Mouse (Mus musculus): Measurements from ENCODE around the gene Ash1l.

The Ash1l gene

DNA sequence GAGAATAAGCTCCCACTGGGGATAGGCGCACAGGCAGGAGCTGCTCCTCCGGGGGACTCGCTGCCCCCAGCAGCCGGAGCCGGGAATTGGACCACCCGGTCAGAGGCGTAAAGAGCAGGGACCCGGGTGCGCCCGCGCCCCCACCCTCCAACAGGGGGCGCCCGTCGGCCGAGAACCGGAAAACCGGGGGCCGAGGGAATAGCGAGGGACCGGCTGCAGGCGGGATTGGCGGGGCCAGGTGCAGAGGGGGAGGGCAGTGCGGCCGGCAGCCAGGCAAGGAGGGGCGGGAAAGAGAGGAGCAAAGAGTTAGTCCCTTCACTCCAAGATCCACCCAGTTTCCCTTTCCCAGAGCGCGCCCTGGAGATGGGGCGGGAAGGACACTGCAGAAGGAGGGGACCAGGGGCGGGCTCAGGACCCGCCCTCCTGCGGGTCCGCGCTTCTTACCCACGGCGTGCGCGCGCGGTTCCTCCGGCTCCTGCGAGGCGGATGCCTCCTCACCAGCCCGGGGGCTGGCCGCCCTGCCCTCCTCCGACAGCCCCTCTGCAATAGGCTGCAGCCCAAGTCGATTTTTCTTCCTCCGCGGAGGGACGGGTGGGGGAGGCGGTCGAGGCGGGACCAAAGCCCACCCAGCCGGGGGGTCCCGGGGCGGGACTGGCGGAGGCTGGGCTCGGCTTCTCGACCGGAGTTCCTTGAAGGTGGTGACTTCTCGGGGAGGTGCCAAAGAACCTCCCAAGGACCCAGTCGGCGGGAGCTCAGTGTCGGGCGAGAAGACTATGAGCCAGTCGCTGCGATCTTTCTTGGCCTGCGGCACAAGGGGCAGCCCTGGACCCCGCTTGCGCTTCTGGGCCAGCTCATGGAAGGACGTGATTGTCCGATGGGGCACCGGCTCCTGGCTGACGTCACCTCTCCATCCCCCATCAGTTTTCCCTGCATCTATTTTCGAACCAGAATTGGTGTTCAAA is 140.6 kb downstream of the Ash1l start:
- DNase-seq (ENCODE audit: extremely low read depth, low read depth, low spot score) = no peak

DNA sequence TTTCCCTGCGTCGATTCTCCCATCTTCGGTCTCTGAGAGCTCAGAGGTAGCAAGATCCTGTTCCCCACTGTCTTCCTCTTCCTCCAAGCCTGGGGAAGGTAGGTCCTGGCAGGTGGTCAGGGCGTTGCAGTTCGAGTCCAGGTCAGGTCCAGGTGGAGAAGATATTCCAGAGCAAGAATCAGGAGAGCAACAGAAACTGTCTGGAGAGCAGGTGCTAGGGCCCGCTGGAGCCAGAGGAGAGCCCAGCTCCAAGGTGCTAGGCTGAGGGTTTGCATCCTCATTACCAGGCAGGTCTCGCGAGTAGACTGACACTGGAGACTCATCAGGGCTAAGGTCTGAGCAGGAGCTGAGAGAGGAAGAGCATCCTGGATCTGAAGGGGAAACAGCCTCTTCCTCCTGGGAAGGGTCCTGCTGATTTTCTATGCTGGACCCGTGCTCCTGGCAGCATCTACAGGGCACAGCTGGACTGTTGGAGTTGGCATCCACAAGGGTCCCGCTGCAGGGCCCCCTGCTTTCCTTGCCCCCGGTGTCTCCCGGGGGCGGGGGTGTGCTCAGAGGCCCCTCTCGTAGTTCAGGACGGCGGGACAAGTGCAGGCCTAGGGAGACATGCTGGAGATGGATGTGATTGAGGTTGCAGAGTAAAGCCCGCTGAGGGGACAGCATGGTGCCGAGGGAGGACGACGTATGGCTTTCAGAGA is 141.5 kb downstream of the Ash1l start:
- DNase-seq (ENCODE audit: extremely low read depth, low read depth, low spot score) = no peak

DNA sequence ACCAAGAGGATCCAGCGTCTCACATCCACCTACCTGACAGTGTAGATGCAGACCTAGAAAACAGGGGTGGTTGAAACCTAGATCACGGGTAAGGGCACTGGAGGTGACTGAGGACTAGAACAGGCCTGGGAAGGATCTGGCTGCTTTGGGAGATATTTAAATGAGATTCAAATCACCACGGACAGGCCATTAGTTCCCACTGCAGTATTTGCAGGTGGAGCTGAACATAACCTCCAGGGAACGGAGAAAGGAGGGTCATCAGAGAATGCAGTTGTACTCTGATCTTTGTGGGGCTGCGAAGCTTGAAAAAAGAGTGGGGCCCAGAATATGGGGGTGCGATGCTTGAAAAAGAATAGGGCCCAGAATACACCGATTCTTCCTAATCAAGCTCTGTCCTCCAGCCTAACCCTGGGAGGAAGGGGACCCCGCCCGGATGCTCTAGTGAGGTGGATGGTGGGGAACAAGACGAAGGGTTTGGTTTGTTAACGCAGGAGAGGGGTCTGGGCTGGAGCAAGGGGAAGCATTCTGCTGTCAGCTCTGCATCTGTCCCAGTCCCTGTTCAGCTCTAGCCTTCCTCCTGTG is 142.2 kb downstream of the Ash1l start:
- no peak for DNase-seq (ENCODE audit: extremely low read depth, low read depth, low spot score)

DNA sequence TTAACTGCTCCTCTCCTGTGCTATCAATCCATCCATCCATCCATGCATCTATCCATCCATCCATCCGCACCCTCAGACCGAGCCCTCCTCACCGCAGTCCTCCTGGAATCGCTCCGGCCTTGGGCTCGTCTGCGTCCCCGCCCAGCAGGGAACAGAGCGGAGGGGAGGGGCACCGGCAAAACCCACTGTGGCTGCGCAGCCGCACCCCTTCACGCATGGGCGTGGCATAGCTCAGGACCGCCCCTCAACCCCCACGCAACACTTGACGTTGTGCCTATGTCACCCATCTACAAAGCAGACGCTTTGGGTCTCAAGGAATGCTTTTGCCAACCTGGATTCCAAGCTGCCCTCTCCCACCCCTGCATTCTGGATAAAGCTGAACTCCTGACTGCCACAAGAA is 142.8 kb downstream of the Ash1l start, which contains the start of gene Rusc1:
Gene Rusc1, minus strand, starts transcription at position 137 of the 400 bp plus-strand sequence.
- DNase-seq (ENCODE audit: extremely low read depth, low read depth, low spot score) = no peak

DNA sequence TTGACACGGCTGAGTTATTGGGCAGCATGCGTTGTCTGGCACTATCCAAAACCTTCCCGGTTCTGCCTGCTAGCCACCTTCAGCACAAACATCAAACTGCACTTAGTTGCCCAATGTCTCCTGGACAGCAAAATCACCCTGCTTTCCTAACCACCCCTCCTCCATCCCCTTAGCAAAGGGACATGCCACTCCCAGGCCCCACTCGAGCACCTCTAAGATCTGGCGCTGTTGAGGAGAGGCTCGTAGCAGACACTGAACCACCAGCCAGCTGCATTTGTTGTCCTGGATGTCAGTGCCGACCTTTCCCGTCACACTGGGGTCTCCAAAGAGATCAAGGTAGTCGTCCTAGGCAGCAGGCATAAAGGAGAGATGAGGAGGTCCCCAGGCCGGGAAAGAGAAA is 143.6 kb downstream of the Ash1l start:
- DNase-seq (ENCODE audit: extremely low read depth, low read depth, low spot score) = no peak

DNA sequence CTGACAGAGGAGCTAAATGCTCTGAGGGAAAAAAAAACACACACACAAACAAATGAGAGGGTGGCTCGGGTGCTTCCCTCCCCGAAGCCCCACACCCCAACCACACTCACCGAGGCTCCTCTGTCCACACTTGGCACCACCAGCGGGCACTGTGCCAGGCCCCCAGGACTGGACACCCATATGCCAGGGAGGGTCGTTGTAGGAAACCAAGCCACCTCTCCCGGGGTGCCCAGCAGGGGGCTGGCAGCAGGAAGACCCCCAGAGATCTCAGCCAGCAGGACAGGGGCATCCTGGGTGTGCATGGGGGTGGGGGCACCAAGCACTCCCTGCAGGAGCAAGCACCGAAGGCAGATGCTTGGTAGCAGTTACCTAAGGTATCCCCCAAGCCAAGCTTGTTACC is 150.4 kb downstream of the Ash1l start, which contains the start of gene Gm43738:
Gene Gm43738, minus strand, starts transcription at position 289 of the 400 bp plus-strand sequence.
- DNase-seq (ENCODE audit: extremely low read depth, low read depth, low spot score) = no peak

DNA sequence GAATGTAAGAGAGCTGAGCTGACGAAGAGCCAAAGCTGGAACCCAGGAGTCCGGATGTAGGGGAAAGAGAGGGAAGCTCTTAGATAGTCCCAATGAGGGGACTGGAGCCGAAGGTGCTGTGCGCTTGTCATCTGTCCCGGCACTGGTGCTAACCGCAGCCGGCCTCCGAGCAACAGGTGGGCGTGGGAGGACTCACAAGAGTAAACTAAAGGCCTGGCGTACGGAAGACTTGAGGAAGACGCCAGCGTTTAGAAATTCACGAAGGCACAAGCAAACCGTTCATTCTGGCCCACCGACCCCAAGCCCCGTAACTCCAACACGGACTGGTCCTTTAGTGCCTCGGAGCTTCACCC is 151.0 kb downstream of the Ash1l start:
- no peak for DNase-seq (ENCODE audit: extremely low read depth, low read depth, low spot score)

DNA sequence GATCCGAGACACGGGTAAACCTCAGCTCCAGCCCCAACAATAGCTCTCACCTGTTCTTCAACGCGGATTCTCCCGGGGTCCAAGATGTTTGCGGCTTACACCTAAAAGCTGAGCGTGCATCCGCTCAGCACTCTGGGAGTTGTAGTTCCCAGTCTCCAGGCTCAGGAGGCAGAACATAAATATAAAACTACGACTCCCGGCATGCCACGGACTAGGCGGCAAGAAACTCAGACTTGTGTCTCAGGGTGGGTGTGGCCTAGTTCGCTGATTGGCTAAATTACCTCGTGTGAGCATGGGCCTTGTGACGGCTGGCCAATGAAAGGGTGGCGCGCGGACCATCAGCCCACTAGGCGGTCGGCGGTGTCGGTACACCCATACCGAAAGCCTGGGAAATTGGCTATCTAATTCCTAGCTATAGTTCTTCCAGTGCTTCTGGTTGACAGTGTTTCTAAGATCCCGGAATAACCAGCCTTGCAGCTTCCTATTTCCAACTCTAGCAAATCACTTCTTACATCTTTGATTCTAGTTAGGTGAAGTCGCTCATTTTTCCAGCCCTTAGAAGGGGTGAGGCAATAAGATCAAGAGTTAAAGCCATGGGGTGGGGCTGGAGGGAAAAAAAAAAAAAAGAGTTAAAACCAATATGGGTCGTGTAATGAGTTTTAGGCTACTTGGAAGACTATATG is 151.5 kb downstream of the Ash1l start, which contains the start of gene Fdps:
Gene Fdps, minus strand, starts transcription at position 148 of the 683 bp plus-strand sequence.
- peak; percentile 98 for DNase-seq (ENCODE audit: extremely low read depth, low read depth, low spot score)

DNA sequence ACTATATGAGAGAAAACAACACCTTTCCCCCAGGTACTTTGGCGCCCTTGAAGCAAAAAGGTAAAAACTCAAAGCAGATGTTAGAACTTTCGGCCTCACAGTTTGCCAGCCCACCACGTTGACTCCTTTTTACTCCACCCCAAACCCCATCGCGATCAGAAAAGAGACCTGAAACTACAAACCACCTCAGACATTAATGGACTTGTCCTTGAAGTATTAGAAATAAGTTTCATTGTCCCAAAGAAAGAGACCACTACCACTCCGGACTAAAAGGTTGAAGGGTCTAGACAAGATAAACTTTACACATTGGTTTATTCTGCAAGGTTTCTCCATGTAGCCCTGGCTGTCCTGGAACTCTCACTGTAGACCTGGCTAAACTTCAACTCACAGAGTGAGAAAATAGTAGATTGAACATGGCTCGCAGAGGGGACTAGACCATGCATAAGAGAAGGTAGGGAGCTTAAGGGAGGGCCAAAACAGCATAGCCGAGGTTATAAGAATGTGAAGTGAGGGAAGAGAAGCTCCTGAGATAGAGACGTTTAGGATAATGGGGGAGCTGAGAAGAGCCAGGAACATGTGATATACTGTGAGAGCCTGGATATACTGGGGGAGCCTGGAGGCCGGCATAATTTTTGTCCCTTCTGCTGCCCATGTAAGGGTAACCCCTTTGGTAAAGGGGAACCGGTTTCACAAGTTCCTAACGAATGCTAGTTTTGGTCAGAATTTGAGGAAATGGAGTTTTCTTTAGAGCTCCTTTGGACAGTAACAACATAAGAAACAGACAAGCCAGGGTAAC is 152.3 kb downstream of the Ash1l start:
- DNase-seq (ENCODE audit: extremely low read depth, low read depth, low spot score) = no peak

DNA sequence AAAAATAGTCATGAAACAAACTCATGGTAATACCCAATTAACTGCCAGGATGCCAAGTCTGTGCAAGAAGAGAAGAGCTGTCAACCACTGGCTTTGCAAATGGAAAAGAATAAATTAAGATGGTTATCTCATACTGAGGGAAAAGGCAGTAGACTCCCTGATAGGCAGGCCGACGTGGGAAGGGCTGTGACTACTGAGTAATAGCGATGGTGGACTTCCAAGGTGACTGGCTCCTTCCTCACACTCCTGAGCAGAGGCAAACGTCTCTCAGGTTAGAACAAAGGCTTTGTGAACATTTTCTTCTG is 152.8 kb downstream of the Ash1l start:
- no peak for DNase-seq (ENCODE audit: extremely low read depth, low read depth, low spot score)

DNA sequence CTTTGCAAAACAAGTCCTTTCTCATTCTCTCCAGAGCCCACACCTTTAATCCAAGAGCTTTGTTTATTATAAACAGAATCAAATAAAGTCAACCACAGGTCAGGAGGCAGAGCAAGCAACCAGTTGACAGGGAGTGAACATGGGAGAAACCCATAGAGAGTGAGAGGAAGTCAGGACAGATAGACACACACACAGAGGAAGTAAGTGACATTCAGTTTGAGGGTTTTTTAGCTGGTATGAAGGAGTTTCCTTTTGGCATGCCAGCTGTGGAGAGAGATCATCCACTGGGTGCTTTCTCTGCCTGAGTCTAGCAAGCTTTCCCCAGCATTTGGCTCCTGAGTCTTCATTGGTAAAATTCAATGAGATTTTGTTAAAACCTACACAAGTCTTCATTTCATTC is 156.5 kb downstream of the Ash1l start:
- no peak for DNase-seq (ENCODE audit: extremely low read depth, low read depth, low spot score)

DNA sequence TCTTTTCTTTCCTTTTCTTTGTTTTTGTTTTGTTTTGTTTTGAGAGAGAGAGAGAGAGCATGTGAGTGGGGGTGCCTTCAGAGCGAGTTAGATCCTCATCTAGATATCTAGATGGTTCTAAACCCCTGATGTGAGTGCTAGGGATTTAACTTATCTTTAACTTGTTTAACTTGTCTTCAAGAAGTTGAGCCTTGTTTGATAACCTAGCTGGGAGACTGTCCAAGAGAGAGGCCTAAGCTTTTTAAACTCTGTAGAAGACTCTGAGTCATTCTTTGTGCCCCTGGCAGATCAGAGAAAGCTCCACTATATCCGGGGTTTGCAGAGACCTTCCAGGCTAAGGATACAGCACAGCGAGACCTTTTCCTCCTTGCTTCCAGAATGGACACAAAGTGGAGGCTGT is 157.1 kb downstream of the Ash1l start:
- DNase-seq (ENCODE audit: extremely low read depth, low read depth, low spot score) = no peak

DNA sequence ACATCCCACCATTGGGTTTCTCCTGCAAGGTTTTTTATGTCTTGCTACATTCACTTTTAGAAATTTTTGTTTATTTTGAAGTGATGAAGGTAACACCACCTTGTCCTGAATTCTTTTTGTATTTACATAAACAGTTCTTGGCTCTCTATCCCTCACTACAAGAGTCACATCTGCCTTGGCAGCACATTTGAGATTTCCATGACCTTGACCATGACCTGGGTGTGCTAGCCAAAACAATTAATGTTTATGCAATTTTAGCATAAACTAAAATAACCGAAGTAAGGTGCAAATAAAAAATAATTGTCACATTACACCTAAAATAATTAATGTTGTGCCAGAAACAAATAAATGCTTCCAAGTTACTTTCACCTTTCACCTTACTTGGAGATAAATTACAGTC is 157.7 kb downstream of the Ash1l start:
- no peak for DNase-seq (ENCODE audit: extremely low read depth, low read depth, low spot score)

DNA sequence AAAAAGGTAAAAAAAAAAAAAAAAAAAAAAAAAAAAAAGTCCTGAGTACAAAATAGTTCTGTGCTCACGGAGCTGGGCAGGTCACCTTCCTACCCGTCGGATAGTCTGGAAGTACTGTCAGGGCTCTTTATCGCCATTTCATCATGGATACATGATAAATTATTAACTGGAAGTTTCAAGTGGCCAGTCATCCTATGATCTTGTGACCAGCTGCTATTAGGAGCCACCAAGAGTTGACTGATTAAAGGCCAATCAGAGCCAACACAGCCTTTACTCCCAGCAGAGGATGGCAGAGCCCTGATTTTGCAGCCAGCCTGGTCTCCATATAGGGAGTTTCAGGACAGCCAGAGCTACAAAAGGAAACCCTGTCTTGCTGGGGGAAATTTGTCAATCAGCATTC is 162.6 kb downstream of the Ash1l start:
- DNase-seq (ENCODE audit: extremely low read depth, low read depth, low spot score) = no peak

DNA sequence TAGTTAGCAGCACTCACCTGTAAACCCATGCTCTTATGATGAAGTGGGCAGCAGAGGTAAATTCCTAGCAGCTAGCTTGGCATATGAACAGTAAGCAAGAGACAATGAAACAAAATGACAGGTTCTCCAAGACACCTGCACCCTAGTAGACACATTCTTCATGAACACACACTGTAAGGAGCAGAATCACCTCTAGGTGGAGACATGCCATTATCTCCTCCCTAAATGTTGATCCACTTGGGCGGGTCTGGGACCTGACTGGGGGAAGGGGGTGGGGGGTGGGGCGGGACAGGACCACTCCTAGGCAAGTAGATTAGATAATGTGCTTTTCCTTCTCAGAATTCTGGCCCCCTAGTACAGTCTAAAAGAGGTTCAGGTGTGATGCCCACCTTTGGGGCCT is 165.1 kb downstream of the Ash1l start:
- no peak for DNase-seq (ENCODE audit: extremely low read depth, low read depth, low spot score)

DNA sequence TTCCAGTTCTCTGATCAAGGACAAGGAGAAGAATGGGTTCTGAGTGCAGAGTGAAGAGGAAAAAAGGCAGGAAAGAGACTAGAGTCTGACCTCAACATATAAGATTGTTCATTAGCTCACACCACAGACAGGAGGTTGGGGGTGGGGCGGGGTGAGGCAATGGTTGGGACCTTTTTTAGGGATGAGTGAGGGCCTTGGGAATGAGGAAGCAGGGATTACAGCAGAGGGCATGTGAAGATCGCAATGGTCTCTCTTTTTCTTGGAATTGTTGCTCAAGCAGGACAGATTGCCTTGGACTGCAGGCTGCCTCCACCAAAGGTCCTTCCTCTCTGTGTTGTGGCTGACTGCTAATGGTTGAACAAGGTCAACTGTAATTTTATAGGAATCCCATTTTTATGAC is 172.9 kb downstream of the Ash1l start:
- no peak for DNase-seq (ENCODE audit: extremely low read depth, low read depth, low spot score)

DNA sequence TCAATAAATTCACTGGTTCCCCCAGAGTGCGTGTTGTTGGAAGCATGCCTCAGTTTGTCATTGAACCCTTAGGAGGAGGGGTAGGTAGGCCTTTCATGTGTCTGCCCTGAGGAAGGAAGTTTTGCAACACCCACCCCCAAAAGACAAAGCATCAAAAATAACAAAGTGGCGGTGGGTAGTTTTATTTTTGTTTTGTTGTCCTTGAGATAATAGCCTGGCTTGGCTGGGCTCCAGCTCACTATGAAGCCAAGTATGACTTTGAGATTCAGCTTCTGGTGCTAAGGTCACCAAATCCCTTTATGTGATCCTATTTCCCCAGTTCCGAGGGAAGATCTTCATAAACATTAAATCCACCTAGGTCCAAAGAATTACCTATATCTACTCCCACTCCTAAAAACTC is 173.8 kb downstream of the Ash1l start:
- no peak for DNase-seq (ENCODE audit: extremely low read depth, low read depth, low spot score)

DNA sequence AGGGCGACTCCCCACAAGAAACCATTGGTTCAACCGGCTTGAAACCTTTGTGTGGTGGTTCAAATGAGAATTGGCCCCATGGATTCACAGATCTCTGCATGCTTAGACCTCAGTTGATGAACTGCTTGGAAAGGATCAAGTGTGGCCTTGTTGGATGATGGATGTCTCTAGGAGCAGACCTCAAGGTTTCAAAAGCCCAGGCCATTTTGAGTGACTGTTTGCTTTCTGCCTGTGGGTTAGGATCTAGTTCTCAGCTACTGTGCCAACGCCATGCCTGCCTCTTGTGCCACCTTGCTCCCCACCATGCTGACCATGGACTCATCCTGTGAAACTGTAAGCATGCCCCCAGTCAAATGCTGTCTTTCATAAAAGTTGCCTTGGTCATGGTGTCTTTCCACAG is 175.6 kb downstream of the Ash1l start:
- no peak for DNase-seq (ENCODE audit: extremely low read depth, low read depth, low spot score)
